Mouse (Mus musculus) thymus, postnatal 0 days (tissue): ENCODE results near the gene Chrne. TPM values are rescaled to one million over a fixed set of nuclear protein-coding genes. Genes with fewer than 3 reads are reported as not detected.

Experiments used
- DNase-seq: peaks from one replicate; pipeline ENCODE4 v3.0.0-alpha.2; 2015; ENCODE audit warnings: low spot score
- polyA plus RNA-seq: library from polyadenylated mRNA; unstranded; fragments of >200 nt; fragmentation: Nextera tagmentation; extraction: Ambion mirVana; gene quantifications from 2 replicates; pipeline ENCODE4 v1.2.1, GENCODE M21; 2015

Gene Chrne
- 0.39 and 1.1 TPM in 2 replicates for polyA plus RNA-seq

DNA sequence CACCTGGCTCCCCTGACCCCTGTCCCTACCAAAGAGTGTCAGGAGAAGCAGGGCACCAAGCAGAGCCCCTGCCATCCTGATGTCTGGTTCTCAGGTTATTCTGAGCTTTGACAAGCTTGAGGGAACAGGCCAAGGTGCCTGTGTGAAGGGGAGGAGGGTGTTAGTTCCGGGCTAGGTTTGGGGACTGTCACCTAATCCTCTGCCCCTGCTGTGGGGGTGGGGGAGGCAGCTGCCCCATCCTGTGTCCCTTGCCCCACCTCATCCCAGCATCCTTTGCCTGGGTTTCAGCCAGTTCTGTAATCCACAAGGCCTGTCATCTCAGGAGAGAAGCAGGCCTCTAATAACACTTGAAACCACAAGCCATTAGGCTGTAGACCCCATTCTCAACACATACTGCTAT is at the start of gene Chrne:
Gene Chrne (minus strand): TSS at position 116 of the 400 bp plus-strand sequence.
- no peak for DNase-seq

DNA sequence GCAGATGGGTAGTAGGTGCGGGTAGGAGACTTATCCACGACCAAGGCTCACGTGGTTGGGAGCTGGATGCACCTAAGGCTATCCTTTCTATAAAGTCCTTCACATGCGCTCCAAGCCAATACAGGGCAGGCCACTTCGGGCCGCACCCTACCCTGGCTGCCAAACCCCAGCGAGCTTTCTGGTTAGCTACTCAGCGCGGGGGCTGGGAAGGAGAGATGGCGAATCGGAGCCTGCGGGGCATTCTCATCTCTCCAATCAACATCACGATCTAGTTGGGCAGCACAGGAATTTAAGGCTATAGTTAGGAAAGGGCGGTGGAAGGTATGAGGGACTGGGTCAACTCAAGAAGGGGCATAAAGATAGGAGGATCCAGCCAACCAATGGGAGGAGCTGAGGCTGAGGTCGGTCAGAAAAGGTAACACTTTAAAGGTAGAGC is 49.3 kb upstream of the Chrne start:
- DNase-seq, result no peak

- no peak for DNase-seq
Measured at GRCm38 (mm10) chr11:70667271-70668150, 48.5 kb upstream of the Chrne start.

DNA sequence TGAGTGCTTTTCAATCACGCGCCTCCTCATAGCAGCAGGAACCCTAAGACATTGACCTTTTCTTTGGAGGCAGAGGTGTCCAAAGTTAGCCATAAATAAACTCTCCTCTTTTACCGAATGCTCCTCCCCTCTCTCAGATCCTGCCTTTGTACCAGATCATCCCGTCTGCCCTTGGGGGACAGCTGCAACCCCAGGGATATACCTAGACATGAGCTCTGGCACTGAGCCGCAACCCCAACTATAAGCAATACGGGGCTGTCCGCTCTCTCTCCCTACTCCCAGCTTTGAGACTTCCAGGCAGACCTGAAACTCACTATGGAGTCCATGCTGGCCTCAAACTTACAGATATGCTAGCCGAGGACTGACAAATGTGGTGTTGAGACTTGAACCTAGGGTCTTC is 47.7 kb upstream of the Chrne start:
- DNase-seq, result no peak

GRCm38 (mm10) chr11:70664741-70665140 is 45.7 kb upstream of the Chrne start:
- no peak for DNase-seq

GRCm38 (mm10) chr11:70663957-70664356 is 44.9 kb upstream of the Chrne start:
- DNase-seq, result no peak

DNA sequence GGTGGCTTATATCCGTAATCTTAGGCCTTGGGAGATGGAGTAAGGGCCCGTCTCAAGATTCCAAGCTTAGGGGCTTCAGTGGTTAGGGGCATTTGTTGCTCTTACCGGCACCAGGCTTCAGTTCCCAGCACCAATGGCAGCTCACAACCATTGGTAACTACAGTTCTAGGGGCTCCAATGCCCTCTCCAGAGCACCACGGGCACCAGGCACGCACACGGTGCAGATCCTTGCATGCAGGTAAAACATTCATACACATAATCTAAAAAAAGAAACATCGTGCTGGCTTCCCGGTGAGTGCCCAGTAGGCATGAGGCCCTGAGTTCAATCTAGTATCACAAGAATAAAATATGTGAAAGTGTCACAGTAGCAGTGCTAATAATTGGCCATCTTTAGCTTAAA is 44.1 kb upstream of the Chrne start:
- no peak for DNase-seq

- DNase-seq, result no peak
Measured at GRCm38 (mm10) chr11:70660571-70660970, 41.6 kb upstream of the Chrne start.

GRCm38 (mm10) chr11:70658942-70659341 is 39.9 kb upstream of the Chrne start:
- no peak for DNase-seq

DNA sequence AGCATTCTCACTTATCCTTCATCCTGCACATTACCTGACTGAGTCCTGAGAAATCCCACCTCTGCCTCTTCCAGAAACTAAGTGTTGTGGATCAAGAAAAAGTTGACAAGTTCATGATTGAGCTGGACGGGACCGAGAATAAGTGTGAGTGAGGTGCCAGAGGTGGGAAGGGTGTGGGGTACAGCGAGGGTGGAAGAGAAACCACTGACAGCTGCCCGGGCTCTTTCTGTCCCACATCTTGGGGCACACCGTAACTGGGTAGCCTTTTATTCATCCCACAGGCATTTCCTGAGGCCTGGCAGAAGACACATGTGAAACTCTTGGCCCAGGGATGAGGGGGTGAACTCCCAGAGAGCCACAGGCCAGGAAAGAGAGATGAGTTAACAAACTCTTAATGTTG is 39.5 kb upstream of the Chrne start:
- no peak for DNase-seq

- DNase-seq, result no peak
Measured at GRCm38 (mm10) chr11:70657991-70658390, 39.0 kb upstream of the Chrne start.

- DNase-seq, result no peak
Measured at GRCm38 (mm10) chr11:70657573-70657972, 38.6 kb upstream of the Chrne start.

DNA sequence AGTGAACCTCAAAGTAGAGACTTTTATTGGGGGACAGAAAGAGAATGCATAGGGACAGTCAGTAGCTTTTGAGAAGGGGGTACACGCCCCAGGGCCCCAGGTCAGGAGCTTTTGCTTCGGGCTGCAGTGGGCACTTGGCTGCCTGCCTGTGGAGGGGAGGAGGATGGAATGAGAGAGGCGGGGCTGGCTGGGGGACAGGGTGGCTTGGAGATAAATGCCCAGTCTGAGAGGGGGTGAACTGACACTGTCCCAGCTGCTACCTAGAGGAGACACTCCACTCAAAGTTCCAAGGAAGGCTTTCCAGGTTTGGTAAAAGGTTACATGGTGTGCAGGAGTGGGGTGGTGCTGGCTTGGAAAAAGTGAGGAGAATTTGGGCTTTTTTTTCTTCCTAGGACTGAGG is 37.9 kb upstream of the Chrne start, which contains the start of gene Eno3:
Gene Eno3 (plus strand): TSS at position 239 of the 400 bp plus-strand sequence.
- DNase-seq, result no peak

- no peak for DNase-seq
Measured at GRCm38 (mm10) chr11:70656456-70656927, 37.5 kb upstream of the Chrne start.

DNA sequence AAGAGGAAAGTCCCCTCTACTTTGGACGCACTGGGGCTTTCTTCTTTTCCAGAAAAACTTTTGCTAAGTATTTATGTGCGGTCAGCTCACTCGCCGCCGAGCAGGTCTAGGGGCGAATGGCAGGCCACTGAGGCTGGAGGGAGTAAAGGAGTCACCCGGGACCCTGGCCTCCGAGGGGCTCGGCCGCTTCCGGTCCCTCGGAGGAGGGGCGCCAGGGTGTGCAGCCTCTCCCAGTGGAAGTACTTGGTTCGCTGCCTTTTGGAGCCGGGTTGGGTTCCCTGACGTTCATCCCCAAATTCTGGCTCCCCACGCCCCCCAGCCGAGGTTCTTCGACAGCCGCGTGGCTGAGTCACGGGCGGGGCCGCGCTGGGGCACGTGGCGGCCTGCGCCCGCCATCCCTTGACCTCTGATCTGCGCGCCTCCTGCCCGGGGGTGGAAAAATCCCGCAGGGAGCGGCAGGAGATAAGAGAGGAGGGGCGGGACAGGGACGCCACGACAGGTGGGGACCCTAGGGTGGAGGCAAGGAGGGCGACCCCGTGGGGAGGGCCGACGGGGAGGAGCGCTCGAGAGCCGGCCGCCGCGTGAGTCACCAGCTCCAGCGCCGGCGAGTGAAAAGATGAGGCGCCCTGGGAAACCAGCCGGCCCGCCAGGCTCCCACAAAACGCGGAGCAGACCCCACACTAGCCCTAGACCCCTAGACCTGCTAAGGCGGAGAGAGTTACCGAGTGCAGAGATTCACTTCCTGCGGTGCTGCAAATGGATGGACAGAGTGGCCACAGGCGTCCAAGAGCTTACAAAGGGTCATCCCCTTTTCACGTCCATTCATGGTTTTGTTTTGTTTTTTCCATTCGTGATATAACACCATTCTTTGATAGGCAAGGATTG is 36.8 kb upstream of the Chrne start:
- peak; percentile 22 for DNase-seq

DNA sequence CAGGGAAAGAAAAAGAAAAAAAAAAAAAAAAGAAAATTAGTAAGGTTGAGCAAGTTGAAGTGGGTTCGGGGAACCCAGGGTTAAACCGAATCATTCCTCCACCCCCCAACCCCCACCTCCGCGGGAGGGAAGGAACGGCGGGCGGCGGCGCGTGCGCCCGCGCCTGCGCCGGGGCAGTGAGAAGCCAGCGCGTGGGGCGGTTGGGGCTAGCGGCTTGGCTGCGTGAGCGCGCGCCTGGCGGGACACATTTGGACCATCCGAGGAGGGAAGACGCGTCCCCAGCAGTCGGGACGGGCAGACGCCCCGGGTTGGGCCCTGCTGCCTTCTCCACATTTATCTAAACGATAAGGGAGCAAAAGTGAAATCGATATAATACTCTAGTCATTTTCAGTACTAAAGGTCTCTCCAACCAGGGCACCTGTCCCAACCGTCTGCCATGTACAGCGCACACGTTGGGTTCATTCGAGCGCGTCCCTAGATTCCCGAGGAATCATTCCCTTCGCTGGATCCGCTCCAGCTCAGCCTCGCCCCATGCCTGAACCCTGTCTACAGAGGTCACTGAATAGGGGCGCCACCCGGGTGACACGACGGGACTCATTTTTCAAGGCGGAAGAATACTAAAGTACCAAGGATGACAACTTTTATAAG is 36.0 kb upstream of the Chrne start:
- DNase-seq, result peak; percentile 84

DNA sequence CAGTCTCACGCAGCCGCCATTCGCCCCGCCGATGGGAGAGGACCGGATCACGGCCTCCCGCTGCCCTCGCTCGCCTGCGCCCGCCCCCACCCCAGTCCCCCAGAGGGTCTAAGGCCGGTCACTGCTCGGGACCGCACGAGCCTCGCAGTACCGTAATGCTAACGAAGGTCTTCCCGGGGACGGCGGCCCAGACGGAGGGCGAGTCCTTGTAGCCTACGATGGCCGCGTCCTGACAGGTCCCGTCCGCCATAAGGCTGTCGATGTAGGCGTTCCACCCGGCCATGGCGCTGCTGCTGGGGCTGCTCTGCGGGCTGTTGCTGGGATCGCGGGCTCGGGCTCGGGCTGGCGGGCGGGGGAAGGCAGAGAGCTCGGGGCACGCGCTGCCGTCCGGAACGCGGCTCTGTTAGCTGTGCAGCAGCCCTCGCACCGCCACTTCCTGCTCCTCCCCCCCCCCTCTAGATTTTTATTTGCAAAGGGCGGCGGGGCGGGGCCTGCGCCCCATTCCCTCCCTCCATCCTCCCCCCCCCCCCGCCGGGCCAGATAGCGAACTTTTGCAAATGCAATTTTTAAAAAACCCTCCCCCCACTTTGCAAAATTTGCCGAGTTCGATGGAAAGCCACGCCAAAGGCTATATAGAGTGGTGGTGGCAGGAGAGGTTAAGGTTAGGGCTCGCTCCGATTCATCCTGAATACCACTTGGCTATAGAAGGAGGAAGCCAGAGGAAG is 35.3 kb upstream of the Chrne start, which contains the start of gene Pfn1:
Gene Pfn1 (minus strand): TSS at position 447 of the 725 bp plus-strand sequence.
- DNase-seq, result peak; percentile 91

- DNase-seq, result peak; percentile 82
Measured at GRCm38 (mm10) chr11:70653345-70654197, 34.6 kb upstream of the Chrne start.

- no peak for DNase-seq
Measured at GRCm38 (mm10) chr11:70652884-70653344, 33.9 kb upstream of the Chrne start.
